Mouse (Mus musculus) erythroblast, adult 5-6 weeks (primary cell): Measurements from ENCODE around the gene Dgkh. TPM values are rescaled to one million over a fixed set of nuclear protein-coding genes. Genes with fewer than 3 reads are reported as not detected.
"Not testable (repeated sequence)": the region's sequence is repeated elsewhere in the genome, so short reads cannot be mapped to it uniquely, and the experiment has no call there.

Source experiments
- ATAC-seq: replicated peaks from 2 replicates; pipeline ENCODE4 v1.8.0; 2016; ENCODE audit warnings: moderate number of reproducible peaks, mild to moderate bottlenecking, moderate TSS enrichment, inconsistent platforms; ENCODE audit not compliant: poor library complexity, low FRiP score, severe bottlenecking
- total RNA-seq, 2 experiments: library from RNA; stranded (forward) in 1 of 2; stranded (reverse) in 1 of 2; fragments of 150-400 nt in 1 of 2; fragments of 200-764, 138-1000 nt in 1 of 2; gene quantifications; 2 replicates each; pipeline versions ENCODE4 v1.2.3 to v1.2.4; 2015 to 2017; ENCODE audit warnings: low replicate concordance in 2 of 2

The Dgkh gene
- total RNA-seq, 2 experiments from 2014 or later, result 0.58 to 0.77 TPM

GRCm38 (mm10) chr14:78724414-78725306, 7.9 kb downstream of the Dgkh start:
- no peak for ATAC-seq

- not testable (repeated sequence) for ATAC-seq
Observed at GRCm38 (mm10) chr14:78723655-78724054, 8.9 kb downstream of the Dgkh start.

- no peak for ATAC-seq
Observed at GRCm38 (mm10) chr14:78722031-78722430, 10.5 kb downstream of the Dgkh start.

- ATAC-seq, result no peak
Observed at GRCm38 (mm10) chr14:78716035-78716434, 16.5 kb downstream of the Dgkh start.

GRCm38 (mm10) chr14:78712565-78713148, 19.9 kb downstream of the Dgkh start:
- ATAC-seq, result no peak

GRCm38 (mm10) chr14:78710647-78711046, 21.9 kb downstream of the Dgkh start:
- no peak for ATAC-seq

- no peak for ATAC-seq
Observed at GRCm38 (mm10) chr14:78705616-78706015, 27.0 kb downstream of the Dgkh start.

- ATAC-seq, result no peak
Observed at GRCm38 (mm10) chr14:78703989-78704388, 28.6 kb downstream of the Dgkh start.

GRCm38 (mm10) chr14:78703361-78703760, 29.2 kb downstream of the Dgkh start:
- ATAC-seq, result no peak

GRCm38 (mm10) chr14:78702048-78702447, 30.5 kb downstream of the Dgkh start:
- ATAC-seq, result no peak

- no peak for ATAC-seq
Observed at GRCm38 (mm10) chr14:78701501-78701900, 31.1 kb downstream of the Dgkh start.

GRCm38 (mm10) chr14:78701087-78701486, 31.5 kb downstream of the Dgkh start:
- ATAC-seq, result no peak

- ATAC-seq, result no peak
Observed at GRCm38 (mm10) chr14:78699634-78700033, 32.9 kb downstream of the Dgkh start.

- no peak for ATAC-seq
Observed at GRCm38 (mm10) chr14:78699196-78699595, 33.4 kb downstream of the Dgkh start.

GRCm38 (mm10) chr14:78694121-78694520, 38.5 kb downstream of the Dgkh start:
- no peak for ATAC-seq

- ATAC-seq, result no peak
Observed at GRCm38 (mm10) chr14:78692602-78693001, 40.0 kb downstream of the Dgkh start.

GRCm38 (mm10) chr14:78691926-78692487, 40.6 kb downstream of the Dgkh start:
- ATAC-seq, result no peak

GRCm38 (mm10) chr14:78690883-78691282, 41.7 kb downstream of the Dgkh start:
- ATAC-seq, result no peak

- no peak for ATAC-seq
Observed at GRCm38 (mm10) chr14:78690387-78690786, 42.2 kb downstream of the Dgkh start.

GRCm38 (mm10) chr14:78689950-78690349, 42.6 kb downstream of the Dgkh start:
- ATAC-seq, result no peak

- no peak for ATAC-seq
Observed at GRCm38 (mm10) chr14:78687716-78688115, 44.9 kb downstream of the Dgkh start.
